Mouse (Mus musculus) heart, postnatal 0 days (tissue): ENCODE measurements around the gene Mat1a.

Experiments
- CTCF ChIP-seq: IDR thresholded peaks from 2 replicates; pipeline ENCODE4 v1.5.1; 2016; ENCODE audit warnings: antibody characterized with exemption, control low read depth, low read depth
- EP300 ChIP-seq: IDR thresholded peaks from 2 replicates; pipeline ENCODE4 v1.6.1; 2016; ENCODE audit warnings: antibody characterized with exemption, low read depth

DNA sequence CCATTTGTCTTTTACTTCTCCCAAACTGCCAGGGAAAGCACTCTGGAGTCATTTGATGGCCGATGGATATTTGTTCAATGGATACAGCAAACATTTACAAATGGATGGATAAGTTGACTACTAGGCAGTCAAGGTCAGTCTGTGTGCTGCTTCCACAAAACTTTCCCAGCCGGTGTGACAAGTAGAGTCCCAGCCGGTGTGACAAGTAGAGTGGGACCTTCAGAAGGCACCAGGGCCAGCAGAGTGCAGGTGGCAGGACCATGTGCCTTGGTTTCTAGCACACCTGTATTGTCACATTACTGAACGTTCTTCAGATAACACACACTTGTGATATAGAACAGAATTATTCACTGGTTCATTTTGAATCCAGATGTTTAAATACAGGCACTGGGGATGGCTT is 55.2 kb downstream of the Mat1a start:
- TF ChIP-seq CTCF (no peak), EP300 (no peak)
